Mouse (Mus musculus): ENCODE measurements around the gene Pagr1a.

- TF ChIP-seq POLR2A (IDR thresholded peaks at IDR 0.05; ENCODE audit: insufficient read depth, low read depth, low read length) (no peak), CTCF (IDR thresholded peaks at IDR 0.05; ENCODE audit: insufficient read depth, low read depth, low read length) (no peak)
These were observed 41.7 kb downstream of the Pagr1a start for GRCm38 (mm10) chr7:126975493-126975892.
